Mouse (Mus musculus): ENCODE results near the gene Nucks1. TPM values are rescaled to one million over a fixed set of nuclear protein-coding genes. Genes with fewer than 3 reads are reported as not detected.
"Not testable (repeated sequence)": the region's sequence is repeated elsewhere in the genome, so short reads cannot be mapped to it uniquely, and the experiment has no call there.

Nucks1 gene
- polyA plus RNA-seq, 1 experiment from 2014 or later, result 50.1 TPM

DNA sequence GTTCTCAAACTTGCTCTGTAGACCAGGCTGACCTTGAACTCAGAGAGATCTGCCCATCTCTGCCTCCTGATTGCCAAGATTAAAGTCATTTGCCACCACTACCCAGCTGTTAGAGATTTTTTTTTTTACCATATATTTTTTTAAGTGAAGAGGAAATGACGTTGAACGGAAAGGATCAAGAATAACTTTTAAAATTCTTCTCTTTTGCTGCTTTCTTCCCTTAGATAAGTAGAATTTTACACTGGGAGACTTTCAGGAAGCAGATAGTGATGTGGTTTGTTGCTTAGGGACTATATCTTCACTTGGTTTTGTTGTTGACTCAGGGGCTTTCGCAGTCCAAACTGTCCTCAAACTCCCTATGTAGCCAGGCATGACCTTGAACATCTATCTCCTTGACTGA, 1.9 kb upstream of the Nucks1 start:
- no peak overlapping the region for H3K4me3 ChIP-seq (ENCODE audit: low read depth, low read length)
- no peak overlapping the region for H3K9ac ChIP-seq (ENCODE audit: low read depth, low read length)
- 94% methylated on average over 3 of the region's 3 CpGs for WGBS
- H3K27me3 ChIP-seq (ENCODE audit: control insufficient read depth, insufficient read depth, low read depth, low read length), result no peaks in the 10 kb centered on the region; the same call in 1 of the 2 replicates
- H3K4me2 ChIP-seq (ENCODE audit: low read length), result no peak overlapping the region
- peaks cover 15% of the 10 kb centered on the region; the same call in 1 of the 2 replicates for H3K4me1 ChIP-seq (ENCODE audit: control insufficient read depth, insufficient read depth, low read length)
- no peak overlapping the region for H3K27ac ChIP-seq (ENCODE audit: low read length)
- no peaks in the 10 kb centered on the region for H3K36me3 ChIP-seq (ENCODE audit: control insufficient read depth, insufficient read depth, low read length)
- no peak for ATAC-seq
- H3K9me3 ChIP-seq (replicated peaks; ENCODE audit: control insufficient read depth, low read length, poor library complexity, severe bottlenecking), result no peaks in the 10 kb centered on the region

GRCm38 (mm10) chr1:131909236-131909635, 1.1 kb upstream of the Nucks1 start:
- not testable (repeated sequence) for H3K27ac ChIP-seq (ENCODE audit: low read length); H3K4me3 ChIP-seq (ENCODE audit: low read depth, low read length); H3K36me3 ChIP-seq (ENCODE audit: control insufficient read depth, insufficient read depth, low read length); ATAC-seq; H3K27me3 ChIP-seq (ENCODE audit: control insufficient read depth, insufficient read depth, low read depth, low read length); H3K9ac ChIP-seq (ENCODE audit: low read depth, low read length); H3K9me3 ChIP-seq (replicated peaks; ENCODE audit: control insufficient read depth, low read length, poor library complexity, severe bottlenecking); H3K4me2 ChIP-seq (ENCODE audit: low read length)
- peaks cover 16% of the 10 kb centered on the region; the same call in 1 of the 2 replicates for H3K4me1 ChIP-seq (ENCODE audit: control insufficient read depth, insufficient read depth, low read length)
- WGBS, result 95% methylated on average over 2 of the region's 2 CpGs

DNA sequence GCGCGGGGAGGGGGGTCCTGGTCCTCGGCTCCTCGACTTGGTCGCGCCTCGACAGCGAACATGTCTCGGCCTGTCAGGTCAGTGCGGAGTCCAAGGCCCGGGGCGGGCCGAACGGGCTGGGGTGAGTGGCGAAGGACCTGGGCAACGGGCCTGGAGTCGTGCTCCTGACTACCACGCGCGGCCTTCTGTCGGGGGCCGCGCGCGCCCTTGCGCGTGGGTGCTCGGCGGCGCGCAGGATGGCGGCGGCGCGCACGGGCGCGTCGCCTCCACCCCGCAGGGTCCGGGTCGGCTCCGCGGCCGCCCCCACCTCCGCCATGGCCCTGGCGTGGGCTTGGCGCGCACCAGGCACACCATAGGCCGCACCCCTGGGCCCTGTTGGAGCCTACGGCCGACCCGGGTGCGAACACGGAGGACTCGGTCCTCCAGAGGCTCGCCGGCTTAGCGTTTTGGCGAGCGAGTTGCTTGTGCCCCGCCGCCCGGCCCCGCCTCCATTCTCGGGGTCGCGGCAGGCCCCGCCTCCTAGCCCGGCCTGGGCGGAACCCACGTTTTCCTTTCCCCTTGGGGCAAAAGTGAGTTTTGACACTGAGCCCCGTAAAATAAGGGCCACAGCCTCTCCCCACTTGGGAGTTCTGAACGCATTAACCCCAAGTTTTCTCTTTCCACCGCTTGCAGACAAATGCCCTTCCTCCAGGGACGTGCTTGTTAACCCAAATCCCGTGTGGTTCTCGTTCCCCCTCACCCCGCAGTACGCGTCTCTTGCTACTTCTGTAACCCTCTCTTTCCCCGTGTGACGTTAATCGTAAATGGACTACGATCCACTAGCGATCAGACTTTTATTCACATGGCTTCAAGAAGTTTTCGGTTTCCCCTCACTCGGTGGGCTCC, 582 bp downstream of the Nucks1 start:
- Histone ChIP-seq H3K4me3 (ENCODE audit: low read depth, low read length) (peak overlapping the region; percentile 84), H3K27me3 (ENCODE audit: control insufficient read depth, insufficient read depth, low read depth, low read length) (no peaks in the 10 kb centered on the region; the same call in 1 of the 2 replicates), H3K4me2 (ENCODE audit: low read length) (peak overlapping the region; percentile 73), H3K36me3 (ENCODE audit: control insufficient read depth, insufficient read depth, low read length) (no peaks in the 10 kb centered on the region), H3K9ac (ENCODE audit: low read depth, low read length) (peak overlapping the region; percentile 83), H3K27ac (ENCODE audit: low read length) (peak overlapping the region; percentile 93), H3K4me1 (ENCODE audit: control insufficient read depth, insufficient read depth, low read length) (peaks cover 16% of the 10 kb centered on the region; the same call in 1 of the 2 replicates), H3K9me3 (replicated peaks; ENCODE audit: control insufficient read depth, low read length, poor library complexity, severe bottlenecking) (no peaks in the 10 kb centered on the region)
- peak; percentile 85 for ATAC-seq
- WGBS, result under 1% methylated on average over 74 of the region's 88 CpGs

DNA sequence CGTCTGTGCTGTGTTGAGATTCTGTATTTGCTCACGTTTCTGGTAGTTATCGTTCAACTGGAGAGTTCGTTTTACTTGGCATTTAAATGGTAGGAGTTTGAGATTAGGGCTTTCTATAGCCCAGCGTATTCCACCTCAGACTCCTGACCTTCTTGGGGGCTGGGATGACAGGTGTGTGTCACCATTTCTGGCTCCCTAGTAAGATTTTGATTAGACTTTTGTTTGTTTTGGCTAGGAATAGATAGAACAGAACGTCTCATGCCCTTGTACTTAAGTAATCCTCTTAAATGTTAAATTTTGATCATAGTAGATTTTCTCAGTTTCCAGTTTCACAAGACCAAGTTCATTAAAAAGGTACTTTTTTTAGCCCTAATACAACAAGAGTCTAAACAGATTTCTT, 7.3 kb downstream of the Nucks1 start:
- peaks cover 8% of the 10 kb centered on the region; the same call in 1 of the 2 replicates for H3K4me1 ChIP-seq (ENCODE audit: control insufficient read depth, insufficient read depth, low read length)
- no peak overlapping the region for H3K4me3 ChIP-seq (ENCODE audit: low read depth, low read length)
- no peak for ATAC-seq
- 0 out of 2 replicates have a peak, but pooled peaks cover 4% of the 10 kb centered on the region for H3K36me3 ChIP-seq (ENCODE audit: control insufficient read depth, insufficient read depth, low read length)
- H3K27me3 ChIP-seq (ENCODE audit: control insufficient read depth, insufficient read depth, low read depth, low read length), result no peaks in the 10 kb centered on the region
- no peaks in the 10 kb centered on the region for H3K9me3 ChIP-seq (replicated peaks; ENCODE audit: control insufficient read depth, low read length, poor library complexity, severe bottlenecking)
- no peak overlapping the region for H3K27ac ChIP-seq (ENCODE audit: low read length)
- 73% methylated on average over 6 of the region's 6 CpGs for WGBS
- no peak overlapping the region for H3K4me2 ChIP-seq (ENCODE audit: low read length)
- no peak overlapping the region for H3K9ac ChIP-seq (ENCODE audit: low read depth, low read length)

DNA sequence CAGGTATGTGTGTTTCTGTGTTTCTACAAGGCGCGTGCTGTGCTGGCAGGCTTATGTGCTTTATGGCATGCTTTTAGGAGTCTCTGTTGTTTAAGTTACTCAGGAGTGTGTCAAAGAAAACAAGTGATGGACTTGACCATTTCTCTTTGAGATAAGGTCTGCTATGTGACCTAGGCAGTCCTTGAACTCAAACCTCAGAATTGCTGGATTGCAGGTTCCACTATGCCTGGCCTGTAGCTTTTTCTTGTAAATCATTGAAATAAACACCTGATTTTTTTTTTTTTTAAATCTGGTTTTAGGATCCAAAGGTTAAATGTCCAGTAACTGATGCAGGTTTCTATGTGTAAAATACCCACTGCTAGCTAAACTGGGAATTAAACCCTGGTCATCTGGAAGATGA, 8.7 kb downstream of the Nucks1 start:
- H3K27me3 ChIP-seq (ENCODE audit: control insufficient read depth, insufficient read depth, low read depth, low read length), result no peaks in the 10 kb centered on the region
- H3K9me3 ChIP-seq (replicated peaks; ENCODE audit: control insufficient read depth, low read length, poor library complexity, severe bottlenecking), result no peaks in the 10 kb centered on the region
- WGBS, result 100% methylated on average over 2 of the region's 2 CpGs
- ATAC-seq, result no peak
- 0 out of 2 replicates have a peak, but pooled peaks cover 6% of the 10 kb centered on the region for H3K36me3 ChIP-seq (ENCODE audit: control insufficient read depth, insufficient read depth, low read length)
- no peak overlapping the region for H3K4me2 ChIP-seq (ENCODE audit: low read length)
- peaks cover 4% of the 10 kb centered on the region; the same call in 1 of the 2 replicates for H3K4me1 ChIP-seq (ENCODE audit: control insufficient read depth, insufficient read depth, low read length)
- H3K27ac ChIP-seq (ENCODE audit: low read length), result no peak overlapping the region
- H3K4me3 ChIP-seq (ENCODE audit: low read depth, low read length), result no peak overlapping the region
- H3K9ac ChIP-seq (ENCODE audit: low read depth, low read length), result no peak overlapping the region

DNA sequence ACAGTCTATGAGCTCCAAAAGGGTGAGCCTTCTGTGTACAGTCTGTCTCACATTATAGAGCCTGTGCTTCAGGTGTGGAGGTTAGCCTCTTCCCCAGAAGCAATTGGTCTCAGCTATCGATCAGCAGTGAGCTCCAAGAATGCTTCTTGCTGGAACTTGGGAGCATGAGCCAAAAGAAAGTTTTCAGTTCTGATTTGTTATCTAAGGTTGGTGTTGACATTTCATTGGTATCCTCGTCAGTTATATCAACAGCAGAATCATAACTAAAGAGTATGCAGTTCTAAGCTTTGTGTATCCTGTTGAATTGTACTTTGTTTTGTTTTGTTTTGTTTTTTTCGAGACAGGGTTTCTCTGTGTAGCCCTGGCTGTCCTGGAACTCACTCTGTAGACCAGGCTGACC, 11.8 kb downstream of the Nucks1 start:
- Histone ChIP-seq H3K4me1 (ENCODE audit: control insufficient read depth, insufficient read depth, low read length) (0 out of 2 replicates have a peak, but pooled peaks cover 4% of the 10 kb centered on the region), H3K27ac (ENCODE audit: low read length) (no peak overlapping the region), H3K9me3 (replicated peaks; ENCODE audit: control insufficient read depth, low read length, poor library complexity, severe bottlenecking) (no peaks in the 10 kb centered on the region), H3K27me3 (ENCODE audit: control insufficient read depth, insufficient read depth, low read depth, low read length) (no peaks in the 10 kb centered on the region), H3K9ac (ENCODE audit: low read depth, low read length) (no peak overlapping the region), H3K36me3 (ENCODE audit: control insufficient read depth, insufficient read depth, low read length) (peaks cover 15% of the 10 kb centered on the region; the same call in 1 of the 2 replicates), H3K4me3 (ENCODE audit: low read depth, low read length) (no peak overlapping the region), H3K4me2 (ENCODE audit: low read length) (no peak overlapping the region)
- ATAC-seq, result no peak
- WGBS, result 99% methylated on average over 3 of the region's 3 CpGs

- H3K4me1 ChIP-seq (ENCODE audit: control insufficient read depth, insufficient read depth, low read length), result no peaks in the 10 kb centered on the region
- H3K4me2 ChIP-seq (ENCODE audit: low read length), result no peak overlapping the region
- no peaks in the 10 kb centered on the region for H3K27me3 ChIP-seq (ENCODE audit: control insufficient read depth, insufficient read depth, low read depth, low read length)
- no peak for ATAC-seq
- H3K4me3 ChIP-seq (ENCODE audit: low read depth, low read length), result no peak overlapping the region
- no peaks in the 10 kb centered on the region for H3K9me3 ChIP-seq (replicated peaks; ENCODE audit: control insufficient read depth, low read length, poor library complexity, severe bottlenecking)
- no peak overlapping the region for H3K27ac ChIP-seq (ENCODE audit: low read length)
- no peak overlapping the region for H3K9ac ChIP-seq (ENCODE audit: low read depth, low read length)
- 88% methylated on average over 2 of the region's 2 CpGs for WGBS
- peaks cover 13% of the 10 kb centered on the region for H3K36me3 ChIP-seq (ENCODE audit: control insufficient read depth, insufficient read depth, low read length)
Measured at GRCm38 (mm10) chr1:131933471-131933870, 23.1 kb downstream of the Nucks1 start.

- Histone ChIP-seq H3K9me3 (replicated peaks; ENCODE audit: control insufficient read depth, low read length, poor library complexity, severe bottlenecking) (no peaks in the 10 kb centered on the region), H3K36me3 (ENCODE audit: control insufficient read depth, insufficient read depth, low read length) (no peaks in the 10 kb centered on the region), H3K27me3 (ENCODE audit: control insufficient read depth, insufficient read depth, low read depth, low read length) (no peaks in the 10 kb centered on the region), H3K4me1 (ENCODE audit: control insufficient read depth, insufficient read depth, low read length) (no peaks in the 10 kb centered on the region), H3K4me2 (ENCODE audit: low read length) (no peak overlapping the region), H3K4me3 (ENCODE audit: low read depth, low read length) (no peak overlapping the region), H3K27ac (ENCODE audit: low read length) (no peak overlapping the region), H3K9ac (ENCODE audit: low read depth, low read length) (no peak overlapping the region)
- WGBS, result 41% methylated on average over 6 of the region's 6 CpGs
- ATAC-seq, result peak; percentile 67
Measured at GRCm38 (mm10) chr1:131937659-131938305, 27.4 kb downstream of the Nucks1 start.

- no peaks in the 10 kb centered on the region for H3K27me3 ChIP-seq (ENCODE audit: control insufficient read depth, insufficient read depth, low read depth, low read length)
- ATAC-seq, result no peak
- no peak overlapping the region for H3K9ac ChIP-seq (ENCODE audit: low read depth, low read length)
- H3K36me3 ChIP-seq (ENCODE audit: control insufficient read depth, insufficient read depth, low read length), result no peaks in the 10 kb centered on the region
- no peak overlapping the region for H3K4me3 ChIP-seq (ENCODE audit: low read depth, low read length)
- H3K4me2 ChIP-seq (ENCODE audit: low read length), result no peak overlapping the region
- no peak overlapping the region for H3K27ac ChIP-seq (ENCODE audit: low read length)
- no peaks in the 10 kb centered on the region for H3K4me1 ChIP-seq (ENCODE audit: control insufficient read depth, insufficient read depth, low read length)
- no peaks in the 10 kb centered on the region for H3K9me3 ChIP-seq (replicated peaks; ENCODE audit: control insufficient read depth, low read length, poor library complexity, severe bottlenecking)
- 67% methylated on average over 1 of the region's 1 CpGs for WGBS
Measured at GRCm38 (mm10) chr1:131938811-131939210, 28.5 kb downstream of the Nucks1 start.

Data from midbrain, embryonic 16.5 days (tissue).